In genomic region chr11:114675341-114675825, GRCm38 (mm10) we compare ENCODE assay signal across 8 mouse cellular contexts. TPM values are rescaled to one million over a fixed set of nuclear protein-coding genes. Genes with fewer than 3 reads are reported as not detected.
DNase-seq lines count a peak whose midpoint lies in the region; ATAC-seq and TF ChIP-seq lines count a peak whose summit lies in the region.

Ttyh2 (plus strand) TSS chr11:114675431.

- H3K27ac ChIP-seq in cerebellum, adult 2 months (ENCODE audit: insufficient read depth, low read length), result peak within 1 kb of the TSS; percentile 73
- 0 out of 2 replicates have a peak within 1 kb of the TSS, but pooled peaks have one; percentile 21 for H3K27ac ChIP-seq in forebrain, embryonic 16.5 days (ENCODE audit: low read length)
- H3K27ac ChIP-seq in lung, postnatal 0 days (ENCODE audit: low read length), result peak within 1 kb of the TSS; percentile 43

- TF ChIP-seq POLR2A in cerebellum, adult 2 months (IDR thresholded peaks at IDR 0.05; ENCODE audit: borderline replicate concordance, insufficient read depth, low read length), result peak; percentile 78

- TF ChIP-seq EP300 in lung, postnatal 0 days (IDR thresholded peaks at IDR 0.05), result no peak

- peaks cover 35% of the 10 kb centered on the region for H3K4me1 ChIP-seq in cerebellum, adult 2 months (ENCODE audit: control insufficient read depth, insufficient read depth, low read length)
- peaks cover 34% of the 10 kb centered on the region for H3K4me1 ChIP-seq in forebrain, embryonic 16.5 days (replicated peaks; ENCODE audit: control insufficient read depth, insufficient read depth, low read length)
- H3K4me1 ChIP-seq in lung, postnatal 0 days (ENCODE audit: insufficient read depth, low read depth, low read length), result peaks cover 10% of the 10 kb centered on the region; the same call in 1 of the 2 replicates

- no peaks in the 10 kb centered on the region for H3K27me3 ChIP-seq in cerebellum, adult 2 months (ENCODE audit: control insufficient read depth, insufficient read depth, low read length)
- H3K27me3 ChIP-seq in forebrain, embryonic 16.5 days (replicated peaks; ENCODE audit: control insufficient read depth, insufficient read depth, low read length), result no peaks in the 10 kb centered on the region
- H3K27me3 ChIP-seq in lung, postnatal 0 days (replicated peaks; ENCODE audit: insufficient read depth, low read length), result no peaks in the 10 kb centered on the region

- DNase-seq in NIH3T3 (ENCODE audit: low read depth), result peak; percentile 97
- peak; percentile 87 to 91 for DNase-seq in cerebellum, adult 2 months
- DNase-seq in heart, postnatal 4 days, result peak; percentile 87
- DNase-seq in layer of hippocampus, adult 8-10 months (ENCODE audit: low spot score in 2 of 2), result peak in 1 of 2 experiments; percentile 64
- DNase-seq in lung, postnatal 0 days (ENCODE audit: low spot score), result peak; percentile 93
- DNase-seq in ovary, postnatal 36 days (ENCODE audit: low spot score), result peak; percentile 89
- peak; percentile 48 to 58 for DNase-seq in thymus, postnatal 36 days

- WGBS in cerebellum, adult 2 months, result under 1% methylated on average over 40 of the region's 40 CpGs
- under 1% methylated on average over 39 of the region's 40 CpGs for WGBS in forebrain, embryonic 16.5 days
- 1% methylated on average over 37 of the region's 40 CpGs for WGBS in lung, postnatal 0 days

- H3K9me3 ChIP-seq in forebrain, embryonic 16.5 days (ENCODE audit: control insufficient read depth, low read length), result no peaks in the 10 kb centered on the region
- H3K9me3 ChIP-seq in lung, postnatal 0 days (ENCODE audit: low read length), result no peaks in the 10 kb centered on the region

- peak; percentile 83 for ATAC-seq in forebrain, embryonic 16.5 days
- peak; percentile 95 for ATAC-seq in lung, postnatal 0 days

- TF ChIP-seq CTCF in cerebellum, adult 2 months (IDR thresholded peaks at IDR 0.05; ENCODE audit: borderline replicate concordance, insufficient read depth, low read depth, low read length), result no peak
- 0 out of 2 replicates have a peak, but pooled peaks have one; percentile 7 for TF ChIP-seq CTCF in lung, postnatal 0 days (IDR thresholded peaks at IDR 0.05)

- H3K36me3 ChIP-seq in forebrain, embryonic 16.5 days (ENCODE audit: control insufficient read depth, insufficient read depth), result peaks cover 22% of the 10 kb centered on the region
- H3K36me3 ChIP-seq in lung, postnatal 0 days (ENCODE audit: insufficient read depth, low read length), result peaks cover 24% of the 10 kb centered on the region; the same call in 1 of the 2 replicates

- peak within 1 kb of the TSS; percentile 77 for H3K4me2 ChIP-seq in forebrain, embryonic 16.5 days (ENCODE audit: low read length)
- peak within 1 kb of the TSS; percentile 99 for H3K4me2 ChIP-seq in lung, postnatal 0 days (replicated peaks; ENCODE audit: low read depth, low read length)

- peak within 1 kb of the TSS; percentile 97 for H3K4me3 ChIP-seq in cerebellum, adult 2 months (replicated peaks; ENCODE audit: insufficient read depth, low read depth, low read length)
- peak within 1 kb of the TSS; percentile 43 for H3K4me3 ChIP-seq in forebrain, embryonic 16.5 days (replicated peaks; ENCODE audit: low read length)
- peak within 1 kb of the TSS; percentile 55 for H3K4me3 ChIP-seq in lung, postnatal 0 days (ENCODE audit: low read depth, low read length)

- peak within 1 kb of the TSS; percentile 58 for H3K9ac ChIP-seq in forebrain, embryonic 16.5 days (replicated peaks; ENCODE audit: low read depth, low read length)
- H3K9ac ChIP-seq in lung, postnatal 0 days (replicated peaks; ENCODE audit: low read depth), result peak within 1 kb of the TSS; percentile 66

RNA-seq across cellular contexts. Expression of gene Ttyh2, which starts in this region (rescaled TPM):
- 81.2 and 92.5 TPM in 2 replicates for polyA plus RNA-seq in cerebellum, adult 2 months (2012; rRNA removed)
- polyA plus RNA-seq in forebrain, embryonic 16.5 days (2015; fragmentation: Nextera tagmentation; extraction: Ambion mirVana), result 25.1 and 27.5 TPM in 2 replicates
- total RNA-seq in heart, postnatal 4 days (2021), result 10 to 100 TPM; 27.4 to 27.7 TPM
- 10 to 100 TPM; 29.9 to 38.8 (median 36.2) TPM for total RNA-seq in layer of hippocampus, adult 8-10 months (2022)
- 20.1 and 22.3 TPM in 2 replicates for polyA plus RNA-seq in lung, postnatal 0 days (2015; fragmentation: Nextera tagmentation; extraction: Ambion mirVana)

Comparison
In these comparisons a context has a peak if more than half of its experiments do, and no peak if none do; other contexts are left out.
1. H3K27ac ChIP-seq: peak in every context shown above with its lines; median percentile 73 in cerebellum, adult 2 months; 43 in lung, postnatal 0 days; 21 in forebrain, embryonic 16.5 days.
2. H3K4me3 ChIP-seq: peak in every context shown above with its lines; median percentile 97 in cerebellum, adult 2 months; 55 in lung, postnatal 0 days; 43 in forebrain, embryonic 16.5 days.